Mouse (Mus musculus): ENCODE measurements around the gene Ppfibp2. TPM values are rescaled to one million over a fixed set of nuclear protein-coding genes. Genes with fewer than 3 reads are reported as not detected.

The Ppfibp2 gene
- total RNA-seq, 1 experiment, result 6.0 TPM

GRCm38 (mm10) chr7:107600651-107601050 lies 5.6 kb downstream of the Ppfibp2 start:
- no peak for DNase-seq (ENCODE audit: low read depth, low spot score)
- H3K4me3 ChIP-seq (ENCODE audit: insufficient read depth in 1 of 2, low read depth in 1 of 2, low read length in 2 of 2, poor library complexity in 1 of 2, severe bottlenecking in 1 of 2), result no peak overlapping the region
- no peak overlapping the region for H3K9ac ChIP-seq (ENCODE audit: insufficient read depth, low read depth, low read length, poor library complexity, severe bottlenecking)
- in situ Hi-C loops (cut with MboI; ENCODE audit: low sequenced_read_pairs in 2 of 2, unreplicated experiment in 2 of 2), result no loop called here
- peaks cover 2 to 4% of the 10 kb centered on the region in 2 experiments; a peak in 1 of 4 replicates for H3K4me1 ChIP-seq (ENCODE audit: control insufficient read depth in 2 of 2, insufficient read depth in 2 of 2, low read length in 2 of 2, poor library complexity in 1 of 2)
- TF ChIP-seq MAFK (IDR thresholded peaks at IDR 0.05; ENCODE audit: insufficient read depth, low read depth, low read length), result no peak
- no peak for TF ChIP-seq HCFC1 (IDR thresholded peaks at IDR 0.05; ENCODE audit: borderline replicate concordance, insufficient read depth, low read length)
- TF ChIP-seq CHD2 (IDR thresholded peaks at IDR 0.05; ENCODE audit: low read depth, low read length), result no peak
- no peak for TF ChIP-seq ZNF384 (IDR thresholded peaks at IDR 0.05; ENCODE audit: low read depth, low read length)
- no peak for TF ChIP-seq ZC3H11A (IDR thresholded peaks at IDR 0.05; ENCODE audit: borderline replicate concordance, low read depth, low read length)
- H3K27ac ChIP-seq (ENCODE audit: insufficient read depth, low read depth, low read length, poor library complexity, severe bottlenecking), result no peak overlapping the region
- H3K9me3 ChIP-seq (ENCODE audit: control insufficient read depth, insufficient read depth, low read depth, low read length), result no peaks in the 10 kb centered on the region
- no peaks in the 10 kb centered on the region for H3K36me3 ChIP-seq (ENCODE audit: control insufficient read depth, insufficient read depth, low read length, poor library complexity, severe bottlenecking)

- no peak overlapping the region for H3K27ac ChIP-seq (ENCODE audit: insufficient read depth, low read depth, low read length, poor library complexity, severe bottlenecking)
- peaks cover 0 to 2% of the 10 kb centered on the region in 2 experiments; a peak in 1 of 4 replicates for H3K4me1 ChIP-seq (ENCODE audit: control insufficient read depth in 2 of 2, insufficient read depth in 2 of 2, low read length in 2 of 2, poor library complexity in 1 of 2)
- no peaks in the 10 kb centered on the region for H3K36me3 ChIP-seq (ENCODE audit: control insufficient read depth, insufficient read depth, low read length, poor library complexity, severe bottlenecking)
- no peak overlapping the region for H3K4me3 ChIP-seq (ENCODE audit: insufficient read depth in 1 of 2, low read depth in 1 of 2, low read length in 2 of 2, poor library complexity in 1 of 2, severe bottlenecking in 1 of 2)
- no peak overlapping the region for H3K9ac ChIP-seq (ENCODE audit: insufficient read depth, low read depth, low read length, poor library complexity, severe bottlenecking)
- no peaks in the 10 kb centered on the region for H3K9me3 ChIP-seq (ENCODE audit: control insufficient read depth, insufficient read depth, low read depth, low read length)
- no peak for DNase-seq (ENCODE audit: low read depth, low spot score)
- no peak for TF ChIP-seq ZC3H11A (IDR thresholded peaks at IDR 0.05; ENCODE audit: borderline replicate concordance, low read depth, low read length)
- no peak for TF ChIP-seq CHD2 (IDR thresholded peaks at IDR 0.05; ENCODE audit: low read depth, low read length)
- 0 out of 2 replicates have a peak, but pooled peaks have one; percentile 30 for TF ChIP-seq MAFK (IDR thresholded peaks at IDR 0.05; ENCODE audit: insufficient read depth, low read depth, low read length)
- no peak for TF ChIP-seq HCFC1 (IDR thresholded peaks at IDR 0.05; ENCODE audit: borderline replicate concordance, insufficient read depth, low read length)
- no peak for TF ChIP-seq ZNF384 (IDR thresholded peaks at IDR 0.05; ENCODE audit: low read depth, low read length)
- in situ Hi-C loops (cut with MboI; ENCODE audit: low sequenced_read_pairs in 2 of 2, unreplicated experiment in 2 of 2), result no loop called here
These were observed 7.5 kb downstream of the Ppfibp2 start for GRCm38 (mm10) chr7:107602505-107602904.

- in situ Hi-C loops (cut with MboI; ENCODE audit: low sequenced_read_pairs in 2 of 2, unreplicated experiment in 2 of 2), result no loop called here
- Histone ChIP-seq H3K36me3 (ENCODE audit: control insufficient read depth, insufficient read depth, low read length, poor library complexity, severe bottlenecking) (no peaks in the 10 kb centered on the region), H3K9ac (ENCODE audit: insufficient read depth, low read depth, low read length, poor library complexity, severe bottlenecking) (no peak overlapping the region), H3K9me3 (ENCODE audit: control insufficient read depth, insufficient read depth, low read depth, low read length) (no peaks in the 10 kb centered on the region), H3K4me1 (ENCODE audit: control insufficient read depth in 2 of 2, insufficient read depth in 2 of 2, low read length in 2 of 2, poor library complexity in 1 of 2) (peaks cover 0 to 2% of the 10 kb centered on the region in 2 experiments; a peak in 1 of 4 replicates), H3K4me3 (ENCODE audit: insufficient read depth in 1 of 2, low read depth in 1 of 2, low read length in 2 of 2, poor library complexity in 1 of 2, severe bottlenecking in 1 of 2) (no peak overlapping the region), H3K27ac (ENCODE audit: insufficient read depth, low read depth, low read length, poor library complexity, severe bottlenecking) (no peak overlapping the region)
- no peak for DNase-seq (ENCODE audit: low read depth, low spot score)
- TF ChIP-seq ZC3H11A (IDR thresholded peaks at IDR 0.05; ENCODE audit: borderline replicate concordance, low read depth, low read length) (no peak), ZNF384 (IDR thresholded peaks at IDR 0.05; ENCODE audit: low read depth, low read length) (no peak), CHD2 (IDR thresholded peaks at IDR 0.05; ENCODE audit: low read depth, low read length) (no peak), HCFC1 (IDR thresholded peaks at IDR 0.05; ENCODE audit: borderline replicate concordance, insufficient read depth, low read length) (no peak), MAFK (IDR thresholded peaks at IDR 0.05; ENCODE audit: insufficient read depth, low read depth, low read length) (no peak)
These were observed 7.9 kb downstream of the Ppfibp2 start for GRCm38 (mm10) chr7:107602913-107603312.

GRCm38 (mm10) chr7:107607766-107608165 lies 12.8 kb downstream of the Ppfibp2 start:
- Histone ChIP-seq H3K9ac (ENCODE audit: insufficient read depth, low read depth, low read length, poor library complexity, severe bottlenecking) (no peak overlapping the region), H3K4me1 (ENCODE audit: control insufficient read depth in 2 of 2, insufficient read depth in 2 of 2, low read length in 2 of 2, poor library complexity in 1 of 2) (no peaks in the 10 kb centered on the region; a peak in 1 of 4 replicates), H3K27ac (ENCODE audit: insufficient read depth, low read depth, low read length, poor library complexity, severe bottlenecking) (no peak overlapping the region), H3K9me3 (ENCODE audit: control insufficient read depth, insufficient read depth, low read depth, low read length) (no peaks in the 10 kb centered on the region), H3K36me3 (ENCODE audit: control insufficient read depth, insufficient read depth, low read length, poor library complexity, severe bottlenecking) (no peaks in the 10 kb centered on the region), H3K4me3 (ENCODE audit: insufficient read depth in 1 of 2, low read depth in 1 of 2, low read length in 2 of 2, poor library complexity in 1 of 2, severe bottlenecking in 1 of 2) (no peak overlapping the region)
- TF ChIP-seq ZC3H11A (IDR thresholded peaks at IDR 0.05; ENCODE audit: borderline replicate concordance, low read depth, low read length) (no peak), CHD2 (IDR thresholded peaks at IDR 0.05; ENCODE audit: low read depth, low read length) (no peak), HCFC1 (IDR thresholded peaks at IDR 0.05; ENCODE audit: borderline replicate concordance, insufficient read depth, low read length) (no peak), ZNF384 (IDR thresholded peaks at IDR 0.05; ENCODE audit: low read depth, low read length) (no peak)
- in situ Hi-C loops (cut with MboI; ENCODE audit: low sequenced_read_pairs in 2 of 2, unreplicated experiment in 2 of 2), result no loop called here
- DNase-seq (ENCODE audit: low read depth, low spot score), result no peak

All from ES-E14 (cell line).